Mouse (Mus musculus): Measurements from ENCODE around the gene Plscr5. TPM values are rescaled to one million over a fixed set of nuclear protein-coding genes. Genes with fewer than 3 reads are reported as not detected.

Gene Plscr5
- total RNA-seq, 2 experiments from 2014 or later, result not detected

DNA sequence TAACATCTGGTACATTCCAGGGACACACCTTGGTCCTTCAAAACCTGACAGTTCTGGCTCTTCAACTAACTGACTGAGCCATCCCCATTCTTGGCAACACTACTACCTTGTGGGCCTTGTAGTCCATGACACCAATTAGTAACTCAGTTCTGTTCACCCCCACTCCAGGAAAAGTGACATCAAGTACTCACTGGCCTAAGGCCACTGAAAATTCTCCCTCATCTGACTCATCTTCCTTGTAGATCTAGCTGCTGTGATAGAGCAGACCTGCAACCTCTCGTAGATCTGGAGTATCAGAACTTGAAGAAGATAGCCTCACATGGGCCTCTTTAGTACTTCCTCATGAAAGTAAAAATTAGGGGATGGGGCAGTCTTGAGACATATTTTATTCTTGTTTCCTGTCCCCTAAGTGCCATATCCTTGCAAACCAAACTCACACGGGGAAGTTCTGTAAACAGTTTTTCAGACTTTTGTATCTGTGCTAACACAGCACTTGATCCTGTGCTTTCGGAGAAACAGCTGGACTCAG is 33.5 kb downstream of the Plscr5 start:
- peak; percentile 16; the same call in 1 of the 2 replicates for ATAC-seq (ENCODE audit: poor library complexity, severe bottlenecking)

DNA sequence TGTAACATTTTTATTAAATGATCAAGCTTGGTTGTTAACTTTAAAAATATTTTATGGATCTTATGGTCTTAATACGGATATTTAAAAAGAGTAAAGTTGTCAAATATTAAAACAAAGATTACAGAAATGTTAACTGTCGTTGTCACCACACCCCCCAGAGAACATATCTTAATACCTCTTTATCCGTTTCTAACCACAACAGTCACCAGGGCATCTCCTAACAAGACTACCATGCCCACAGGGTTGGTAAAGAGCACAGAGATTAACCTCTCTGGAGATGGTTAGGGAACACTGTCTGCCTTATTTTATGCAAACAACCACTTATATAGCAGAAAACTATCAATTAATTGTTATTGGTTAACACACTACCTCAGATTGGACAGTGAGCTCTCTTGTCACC is 34.1 kb downstream of the Plscr5 start:
- no peak for ATAC-seq (ENCODE audit: poor library complexity, severe bottlenecking)

DNA sequence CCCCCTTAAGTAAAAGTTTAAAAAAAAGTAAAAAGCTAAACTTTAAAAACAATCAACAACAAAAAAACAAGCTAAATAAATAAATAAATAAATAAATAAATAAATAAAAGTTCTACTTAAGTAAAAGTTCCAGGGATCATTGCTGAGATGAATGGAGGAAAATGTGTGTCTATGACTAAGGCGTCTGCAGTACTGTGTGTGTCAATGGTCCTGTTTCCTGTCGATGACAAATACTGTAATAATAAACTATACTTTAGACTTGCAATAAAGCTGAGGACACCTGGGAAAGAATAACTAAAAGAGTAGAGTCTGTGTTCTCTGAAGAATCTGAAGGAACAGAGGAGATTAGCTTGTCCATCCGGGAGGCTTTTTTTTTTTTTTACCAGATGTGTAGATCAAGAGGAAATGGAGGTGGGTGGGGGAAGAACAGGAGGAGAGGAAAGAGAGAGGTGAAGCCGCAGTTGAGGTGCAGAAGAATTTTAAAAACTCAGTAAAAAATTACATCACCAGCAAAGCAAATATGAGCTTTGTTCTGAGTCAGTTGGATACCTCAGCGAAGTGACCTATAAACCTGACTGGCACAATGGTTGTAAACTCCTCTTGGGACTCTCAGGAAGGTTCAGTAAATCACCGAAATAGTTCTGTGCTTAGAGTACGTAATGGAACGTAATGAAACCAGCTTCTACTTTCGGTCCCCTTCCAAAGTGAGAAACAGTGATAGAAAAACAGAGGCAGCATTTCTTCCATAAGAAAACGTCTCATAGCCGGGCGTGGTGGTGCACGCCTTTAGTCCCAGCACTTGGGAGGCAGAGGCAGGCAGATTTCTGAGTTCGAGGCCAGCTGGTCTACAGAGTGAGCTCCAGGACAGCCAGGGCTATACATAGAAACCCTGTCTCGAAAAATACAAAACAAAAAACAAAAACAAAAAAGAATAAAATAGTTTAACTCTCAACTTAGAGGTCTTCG is 36.4 kb downstream of the Plscr5 start:
- no peak for ATAC-seq (ENCODE audit: poor library complexity, severe bottlenecking)

DNA sequence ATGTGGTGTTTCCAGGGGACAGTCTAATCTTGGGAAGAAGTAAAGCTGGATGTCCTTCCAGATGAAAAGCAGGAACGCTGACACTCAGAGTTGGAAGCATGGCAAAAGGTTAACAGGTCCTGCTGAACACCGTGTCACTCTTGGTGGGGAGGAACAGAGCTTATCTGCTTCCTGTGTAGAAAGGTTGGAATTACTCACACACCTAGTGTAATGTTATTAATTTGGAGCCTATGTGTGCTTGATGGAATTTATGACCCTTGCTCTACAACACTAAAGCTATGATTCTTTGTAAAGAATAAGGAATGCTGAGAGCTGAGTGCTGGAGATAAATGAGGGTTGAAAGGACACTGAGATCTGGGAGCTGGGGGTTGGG is 37.1 kb downstream of the Plscr5 start:
- ATAC-seq (ENCODE audit: poor library complexity, severe bottlenecking), result no peak

DNA sequence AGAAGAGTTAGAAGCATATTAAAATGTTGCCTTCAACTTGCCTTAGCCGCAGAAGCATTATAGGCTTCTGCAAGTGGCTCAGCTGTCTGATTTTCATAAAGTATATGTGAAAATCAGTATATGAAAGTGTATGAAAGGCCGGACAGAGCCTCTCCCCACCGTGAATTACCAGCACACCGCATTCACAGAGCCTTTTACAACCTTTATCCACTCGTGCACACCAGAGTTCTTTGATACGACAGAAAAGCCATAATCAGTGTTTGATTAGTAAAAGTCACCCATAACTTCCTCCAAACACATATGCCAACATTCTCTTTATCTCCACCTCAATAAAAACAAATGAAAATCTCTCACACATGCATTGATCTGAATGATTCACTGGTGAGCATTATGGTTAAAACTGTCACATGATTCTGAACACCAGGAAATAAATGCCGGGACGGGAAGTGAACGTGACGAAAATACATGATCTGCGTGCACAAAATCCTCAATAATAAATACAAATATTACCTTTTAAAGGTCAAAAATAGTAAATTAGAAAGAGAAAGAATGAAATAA is 42.2 kb downstream of the Plscr5 start:
- ATAC-seq (ENCODE audit: poor library complexity, severe bottlenecking), result no peak

DNA sequence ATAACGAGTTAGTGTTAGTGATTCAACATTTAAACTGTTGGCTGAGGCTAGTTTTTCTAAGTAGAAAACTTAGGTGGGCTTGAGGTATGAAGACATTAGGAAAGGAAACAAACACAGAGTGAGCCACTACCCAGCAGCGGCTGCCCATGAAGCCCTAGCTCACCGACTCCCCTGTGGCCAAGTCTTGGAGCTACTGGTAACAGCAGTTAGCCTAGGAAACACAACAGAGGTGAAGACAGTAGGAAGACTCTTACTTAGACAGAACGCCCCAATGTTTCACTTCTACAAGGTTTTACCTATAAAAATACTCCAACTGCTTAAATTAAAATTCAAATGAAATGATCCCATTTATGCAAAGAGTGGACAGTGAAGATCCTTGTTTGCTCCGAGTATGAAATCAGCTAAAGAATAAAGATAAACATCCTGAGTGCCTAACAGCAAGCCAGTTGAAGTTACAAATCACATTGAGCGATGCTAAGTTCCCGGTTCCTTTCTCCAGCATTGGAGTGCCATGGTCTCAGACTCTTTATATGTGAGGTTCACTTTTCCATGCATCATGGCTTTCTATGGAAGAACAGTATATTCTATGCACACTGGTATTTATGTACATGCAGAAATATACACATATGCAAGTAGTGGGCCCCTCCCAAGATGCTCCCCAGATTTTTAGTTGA is 56.2 kb downstream of the Plscr5 start:
- no peak for ATAC-seq (ENCODE audit: poor library complexity, severe bottlenecking)

DNA sequence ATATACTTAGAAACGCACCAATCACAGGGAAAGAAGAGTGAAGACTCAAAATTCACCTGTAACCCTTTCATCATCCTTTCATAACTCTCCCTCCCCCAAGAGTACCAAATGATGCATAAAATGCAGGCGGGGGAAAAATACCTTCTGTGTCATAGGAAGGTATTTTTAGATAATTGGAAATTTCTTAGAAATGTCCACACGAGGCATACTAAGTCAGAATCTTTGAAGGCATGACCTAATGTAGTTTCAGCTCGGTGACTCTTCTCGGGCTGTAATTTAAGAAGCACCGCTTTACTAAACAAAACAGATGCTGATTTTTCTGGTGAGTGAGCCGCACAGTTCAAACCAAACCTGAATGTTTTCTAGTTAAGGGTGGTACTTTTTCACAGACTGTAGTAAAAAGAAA is 56.7 kb downstream of the Plscr5 start, which contains the start of gene Plscr1:
Gene Plscr1 (plus strand): TSS at position 304 of the 406 bp plus-strand sequence.
- no peak for ATAC-seq (ENCODE audit: poor library complexity, severe bottlenecking)

DNA sequence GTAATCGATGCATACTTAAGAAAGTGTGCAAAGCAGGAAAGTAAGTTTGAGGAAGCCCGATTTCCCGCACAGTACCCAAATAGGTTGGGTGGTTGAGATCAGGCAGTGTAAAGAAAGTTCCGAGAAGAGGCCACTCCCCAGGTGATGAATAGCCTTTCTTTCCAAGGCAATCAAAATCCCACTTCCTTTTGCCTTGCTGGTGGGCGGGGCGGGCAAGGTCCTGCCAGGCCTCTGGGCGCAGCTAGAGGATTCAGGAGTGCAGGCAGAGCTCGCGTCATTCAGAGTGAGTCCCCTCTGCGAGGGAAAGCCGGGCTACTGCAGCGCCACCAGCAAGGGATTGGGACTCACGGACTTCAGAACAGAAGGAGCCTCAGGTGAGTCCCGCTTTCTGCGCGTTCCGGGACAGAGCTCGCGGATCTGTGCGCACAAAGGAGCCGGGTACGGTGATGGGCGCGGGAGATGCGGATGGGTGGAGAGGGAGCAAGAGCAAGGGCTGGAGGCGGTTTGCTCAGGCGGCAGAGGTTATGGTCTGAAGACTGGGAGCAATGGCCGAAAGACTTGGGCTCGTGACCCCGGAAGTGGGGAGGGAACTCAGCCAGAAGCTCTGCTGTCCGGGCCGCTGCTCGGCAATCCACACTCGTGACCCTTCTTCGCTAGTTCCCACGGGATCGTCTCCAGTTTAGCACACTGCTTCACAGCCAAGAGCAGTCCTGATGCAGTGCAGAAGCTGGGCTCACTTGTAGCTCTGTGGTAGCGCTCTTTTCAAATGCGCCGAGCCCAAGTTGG is 57.4 kb downstream of the Plscr5 start:
- ATAC-seq (ENCODE audit: poor library complexity, severe bottlenecking), result peak; percentile 72

DNA sequence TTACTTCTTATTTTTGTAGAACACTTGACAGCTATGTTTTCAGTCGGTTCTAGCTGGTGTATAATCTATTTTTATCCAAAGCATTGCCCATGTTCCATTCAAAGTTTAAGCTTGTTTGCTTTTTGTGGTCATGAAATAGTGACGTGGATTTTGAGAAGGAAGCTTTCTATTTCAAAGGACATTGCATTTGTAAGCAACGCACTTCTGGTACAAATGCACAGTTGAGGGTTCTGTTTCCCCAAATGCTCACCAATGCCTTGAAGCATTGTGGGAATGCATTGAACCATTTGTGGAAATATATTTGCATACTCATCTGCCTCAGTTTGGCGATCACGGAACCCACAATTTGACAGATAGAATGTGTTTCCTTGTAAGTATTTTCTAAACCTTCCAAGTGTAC is 60.0 kb downstream of the Plscr5 start:
- peak; percentile 15 for ATAC-seq (ENCODE audit: poor library complexity, severe bottlenecking)

DNA sequence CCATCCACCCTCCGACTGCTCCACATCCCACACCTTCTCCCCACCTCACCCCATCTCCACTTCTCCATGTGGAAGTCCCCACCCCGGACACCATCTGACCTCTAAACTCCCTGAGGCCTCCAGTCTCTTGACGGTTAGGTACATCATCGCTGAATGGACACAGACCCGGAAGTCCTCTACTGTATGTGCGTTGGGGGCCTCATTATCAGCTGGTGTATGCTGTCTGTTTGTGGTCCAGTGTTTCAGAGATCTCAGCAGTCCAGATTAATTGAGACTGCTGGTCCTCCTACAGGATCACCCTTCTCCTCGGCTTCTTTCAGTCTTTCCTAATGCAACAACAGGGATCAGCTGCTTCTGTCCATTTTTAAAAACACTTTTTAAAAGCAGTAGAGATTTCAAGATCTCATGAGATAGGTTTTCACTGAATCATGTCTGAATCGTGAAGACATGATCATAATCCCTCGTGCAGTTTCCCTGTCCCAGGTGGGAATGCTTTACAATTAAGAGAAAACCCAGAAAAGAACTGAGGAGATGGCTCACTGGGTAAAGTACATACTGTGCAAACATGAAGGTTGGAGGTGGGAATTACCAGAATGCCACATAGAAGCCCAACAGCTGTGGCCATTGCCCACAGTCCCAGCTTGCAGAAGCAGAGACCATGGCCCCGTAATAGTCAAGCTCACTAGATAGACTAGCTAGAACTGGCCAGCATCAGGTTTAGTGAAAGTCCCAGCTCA is 61.0 kb downstream of the Plscr5 start:
- ATAC-seq (ENCODE audit: poor library complexity, severe bottlenecking), result no peak

Other genes with a start within 250 kb of the Plscr5 start
- 25.7 and 35.0 TPM in 2 replicates for gene Plscr1, start 56.8 kb downstream of the Plscr5 start, total RNA-seq (2015)
- 19.8 and 19.9 TPM in 2 replicates for gene Plscr1, start 56.8 kb downstream of the Plscr5 start, total RNA-seq (2017)
- gene Plscr2, start 82.7 kb downstream of the Plscr5 start, total RNA-seq (2015), result not detected in 2 replicates
- not detected in 2 replicates for gene Plscr2, start 82.7 kb downstream of the Plscr5 start, total RNA-seq (2017)
- not detected in 2 replicates for gene 1700057G04Rik, start 116.4 kb downstream of the Plscr5 start, total RNA-seq (2015)
- gene 1700057G04Rik, start 116.4 kb downstream of the Plscr5 start, total RNA-seq (2017), result not detected in 2 replicates

Data from megakaryocyte, adult 5-6 weeks (primary cell).